Mouse (Mus musculus) C2C12 (cell line): ENCODE data around the gene Pigyl.

Source experiments
- CEBPB ChIP-seq: IDR thresholded peaks from one replicate; pipeline ENCODE4 v1.6.1; 2011; ENCODE audit warnings: low read depth, mild to moderate bottlenecking, control low read depth, moderate library complexity
- CTCF ChIP-seq: IDR thresholded peaks from one replicate; pipeline ENCODE4 v1.5.1; 2011; ENCODE audit not compliant: control insufficient read depth, insufficient read depth, insufficient read length
- USF1 ChIP-seq: IDR thresholded peaks from one replicate; pipeline ENCODE4 v1.6.1; 2011; ENCODE audit warnings: low read depth, mild to moderate bottlenecking, control low read depth, moderate library complexity

- no peak for TF ChIP-seq CTCF
- TF ChIP-seq CEBPB: no peak
- TF ChIP-seq USF1: no peak
Measured at GRCm38 (mm10) chr9:22166686-22167085, 10.0 kb downstream of the Pigyl start.
